29 mouse cellular contexts compared by ENCODE assay signal in the genomic region with DNA sequence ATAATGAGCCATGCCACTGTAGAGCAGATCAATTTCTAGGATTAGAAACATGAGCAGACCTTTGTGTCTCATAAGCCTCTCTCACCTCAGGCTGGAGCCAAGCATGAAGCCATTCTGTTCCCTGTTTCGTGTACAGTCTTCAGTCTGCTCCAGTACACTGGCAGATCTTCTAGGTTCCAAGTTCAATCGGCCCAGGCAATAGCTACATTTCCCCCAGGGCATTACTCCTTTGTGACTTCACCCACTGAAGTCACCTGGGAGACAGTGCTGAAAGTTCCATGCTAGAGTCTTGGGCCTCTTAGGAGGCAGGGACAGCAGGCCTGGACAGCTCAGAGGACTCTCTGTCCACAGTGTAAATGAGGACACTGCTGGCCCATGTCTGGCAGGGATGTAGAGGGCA. TPM values are rescaled to one million over a fixed set of nuclear protein-coding genes. Genes with fewer than 3 reads are reported as not detected.
"Had no signal": no experiment of that assay in that cellular context is flagged by ENCODE, and none has a peak within 500 bp of the region (broad histone marks: within the 10 kb centered on the region; RNA-seq: fewer than 3 reads in every experiment).

TSS of gene Tssk1 (plus strand) at position 301 of the 400 bp plus-strand sequence.

- H3K4me3 ChIP-seq: heart, adult 2 months; heart, embryonic 13.5 days; heart, embryonic 15.5 days; hindbrain, embryonic 13.5 days; hindbrain, embryonic 15.5 days; kidney, embryonic 15.5 days; limb, embryonic 13.5 days; limb, embryonic 15.5 days; liver, embryonic 12.5 days had no signal

- H3K27ac ChIP-seq: kidney, embryonic 15.5 days; kidney, postnatal 0 days; limb, embryonic 15.5 days; liver, embryonic 12.5 days had no signal

- DNase-seq: gastrocnemius, postnatal 10 days; gastrocnemius, postnatal 36 days; heart, adult 2 months; heart, postnatal 14 days; heart, postnatal 36 days; kidney, adult 11 months; kidney, adult 2 months; kidney, adult 9 months; kidney, postnatal 14 days; layer of hippocampus, adult 9-11 months; layer of hippocampus, postnatal 36 days; left cerebral cortex, postnatal 4 days had no signal

- H3K36me3 ChIP-seq: hindbrain, embryonic 15.5 days had no signal

- H3K27me3 ChIP-seq: heart, embryonic 13.5 days; heart, embryonic 15.5 days; hindbrain, embryonic 13.5 days; hindbrain, embryonic 15.5 days; kidney, embryonic 15.5 days; limb, embryonic 13.5 days; limb, embryonic 15.5 days had no signal

RNA-seq across cellular contexts. Expression of gene Tssk1, which starts in this region (rescaled TPM):
- total RNA-seq: hindbrain, postnatal 0 days; layer of hippocampus, adult 18-20 months; layer of hippocampus, postnatal 14 days; layer of hippocampus, postnatal 36 days; left cerebral cortex, adult 18-20 months; left cerebral cortex, adult 8-10 months; left cerebral cortex, postnatal 10 days; left cerebral cortex, postnatal 4 days had no signal
- polyA plus RNA-seq: intestine, embryonic 14.5 days; kidney, embryonic 15.5 days; limb, embryonic 11.5 days; limb, embryonic 15.5 days; liver, embryonic 12.5 days had no signal
